ENCODE assay signal across 12 mouse cellular contexts in genomic region chr13:54211528-54212488, GRCm38 (mm10). TPM values are rescaled to one million over a fixed set of nuclear protein-coding genes. Genes with fewer than 3 reads are reported as not detected.
DNase-seq lines count a peak whose midpoint lies in the region; ATAC-seq lines count a peak whose summit lies in the region.
"Had no signal": no experiment of that assay in that cellular context is flagged by ENCODE, and none has a peak within 500 bp of the region (broad histone marks: within the 10 kb centered on the region; RNA-seq: fewer than 3 reads in every experiment).

No protein-coding gene starts in this region.

- 25% methylated on average over 10 of the region's 10 CpGs for WGBS in forebrain, embryonic 14.5 days
- 24% methylated on average over 10 of the region's 10 CpGs for WGBS in kidney, embryonic 16.5 days
- WGBS in neural tube, embryonic 14.5 days = 17% methylated on average over 10 of the region's 10 CpGs

- H3K9me3 ChIP-seq in forebrain, embryonic 14.5 days (replicated peaks; ENCODE audit: control insufficient read depth, low read length) = no peaks in the 10 kb centered on the region
- no peaks in the 10 kb centered on the region for H3K9me3 ChIP-seq in kidney, embryonic 16.5 days (ENCODE audit: low read length)
- H3K9me3 ChIP-seq in neural tube, embryonic 14.5 days (ENCODE audit: control insufficient read depth, low read length) = no peaks in the 10 kb centered on the region
- H3K9me3 ChIP-seq: embryonic facial prominence, embryonic 15.5 days; intestine, embryonic 15.5 days; liver, embryonic 12.5 days had no signal

- peaks cover 6% of the 10 kb centered on the region for H3K4me1 ChIP-seq in forebrain, embryonic 14.5 days (ENCODE audit: control insufficient read depth, insufficient read depth, low read length)
- peaks cover 8% of the 10 kb centered on the region; the same call in 1 of the 2 replicates for H3K4me1 ChIP-seq in kidney, embryonic 16.5 days (ENCODE audit: insufficient read depth, low read length)
- H3K4me1 ChIP-seq in neural tube, embryonic 14.5 days (ENCODE audit: control insufficient read depth, insufficient read depth, low read length) = peaks cover 14% of the 10 kb centered on the region
- H3K4me1 ChIP-seq: embryonic facial prominence, embryonic 15.5 days; intestine, embryonic 15.5 days; liver, embryonic 12.5 days had no signal

- peak; percentile 21 for DNase-seq in cerebellum, adult 9-11 months
- no peak for DNase-seq in cerebellum, adult 11 months
- peak; percentile 83 for DNase-seq in forebrain, embryonic 14.5 days (ENCODE audit: low spot score)
- DNase-seq in thymus, postnatal 10 days (ENCODE audit: low spot score in 2 of 2) = no peak
- no peak for DNase-seq in adrenal gland, adult 8-10 months
- DNase-seq in B cell, adult 2 months = no peak

- no peaks in the 10 kb centered on the region for H3K27me3 ChIP-seq in forebrain, embryonic 14.5 days (replicated peaks; ENCODE audit: control insufficient read depth, insufficient read depth, low read length)
- no peaks in the 10 kb centered on the region for H3K27me3 ChIP-seq in kidney, embryonic 16.5 days (ENCODE audit: insufficient read depth, low read length)
- no peaks in the 10 kb centered on the region for H3K27me3 ChIP-seq in neural tube, embryonic 14.5 days (ENCODE audit: control insufficient read depth, insufficient read depth, low read length)
- H3K27me3 ChIP-seq: embryonic facial prominence, embryonic 15.5 days; intestine, embryonic 15.5 days; liver, embryonic 12.5 days had no signal

- H3K9ac ChIP-seq in forebrain, embryonic 14.5 days (ENCODE audit: low read length) = no peak overlapping the region; the same call in 1 of the 2 replicates
- no peak overlapping the region for H3K9ac ChIP-seq in kidney, embryonic 16.5 days (replicated peaks; ENCODE audit: low read length)
- no peak overlapping the region for H3K9ac ChIP-seq in neural tube, embryonic 14.5 days (replicated peaks; ENCODE audit: low read depth, low read length)
- H3K9ac ChIP-seq: embryonic facial prominence, embryonic 15.5 days; intestine, embryonic 15.5 days; liver, embryonic 12.5 days had no signal

- ATAC-seq in forebrain, embryonic 14.5 days = peak; percentile 79
- peak; percentile 88 for ATAC-seq in kidney, embryonic 16.5 days (ENCODE audit: low FRiP score, low TSS enrichment)
- ATAC-seq in neural tube, embryonic 14.5 days (ENCODE audit: low read depth) = peak; percentile 91
- ATAC-seq: intestine, embryonic 15.5 days; liver, embryonic 12.5 days had no signal

- H3K4me2 ChIP-seq in forebrain, embryonic 14.5 days (ENCODE audit: low read length) = no peak overlapping the region
- no peak overlapping the region for H3K4me2 ChIP-seq in kidney, embryonic 16.5 days (replicated peaks; ENCODE audit: low read depth, low read length)
- H3K4me2 ChIP-seq in neural tube, embryonic 14.5 days (ENCODE audit: low read depth, low read length) = 0 out of 2 replicates have a peak overlapping the region, but pooled peaks have one; percentile 2
- H3K4me2 ChIP-seq: embryonic facial prominence, embryonic 15.5 days; intestine, embryonic 15.5 days; liver, embryonic 12.5 days had no signal

- no peak overlapping the region for H3K4me3 ChIP-seq in forebrain, embryonic 14.5 days (ENCODE audit: low read depth, low read length)
- H3K4me3 ChIP-seq in kidney, embryonic 16.5 days (ENCODE audit: low read length) = no peak overlapping the region
- no peak overlapping the region for H3K4me3 ChIP-seq in neural tube, embryonic 14.5 days (ENCODE audit: low read depth, low read length)
- H3K4me3 ChIP-seq: embryonic facial prominence, embryonic 15.5 days; intestine, embryonic 15.5 days; liver, embryonic 12.5 days; myocyte had no signal

- no peaks in the 10 kb centered on the region for H3K36me3 ChIP-seq in forebrain, embryonic 14.5 days (ENCODE audit: control insufficient read depth, insufficient read depth, low read length)
- H3K36me3 ChIP-seq in kidney, embryonic 16.5 days (ENCODE audit: insufficient read depth, low read length) = no peaks in the 10 kb centered on the region
- no peaks in the 10 kb centered on the region for H3K36me3 ChIP-seq in neural tube, embryonic 14.5 days (ENCODE audit: control insufficient read depth, insufficient read depth, low read length)
- H3K36me3 ChIP-seq: embryonic facial prominence, embryonic 15.5 days; intestine, embryonic 15.5 days; liver, embryonic 12.5 days had no signal

- H3K27ac ChIP-seq in forebrain, embryonic 14.5 days (ENCODE audit: low read depth, low read length) = peak overlapping the region; percentile 68
- H3K27ac ChIP-seq in kidney, embryonic 16.5 days (ENCODE audit: low read length) = peak overlapping the region; percentile 66
- H3K27ac ChIP-seq in neural tube, embryonic 14.5 days (ENCODE audit: low read depth, low read length) = peak overlapping the region; percentile 76
- H3K27ac ChIP-seq: embryonic facial prominence, embryonic 15.5 days; intestine, embryonic 15.5 days; liver, embryonic 12.5 days had no signal

RNA-seq across cellular contexts. Expression of gene Hrh2, which starts 19.9 kb away (rescaled TPM):
- polyA plus RNA-seq in forebrain, embryonic 14.5 days (2014; fragmentation: Nextera tagmentation; extraction: Ambion mirVana) = 0.42 and 0.48 TPM in 2 replicates
- polyA plus RNA-seq in kidney, embryonic 16.5 days (2015; fragmentation: Nextera tagmentation; extraction: Ambion mirVana) = 0.06 TPM in 1 of 2 replicates, not detected in the other
- polyA plus RNA-seq in neural tube, embryonic 14.5 days (2014; fragmentation: Nextera tagmentation; extraction: Ambion mirVana) = 0.50 and 0.52 TPM in 2 replicates
- total RNA-seq in adrenal gland, adult 8-10 months (2022) = under 1 TPM; 0.10 to 0.48 (median 0.34) TPM
- polyA plus RNA-seq: myocyte had no signal

Comparison
In these comparisons a context has a peak if more than half of its experiments do, and no peak if none do; other contexts are left out.
1. DNase-seq: peak in cerebellum, adult 9-11 months (single experiment) and forebrain, embryonic 14.5 days (single experiment); none in cerebellum, adult 11 months (single experiment), thymus, postnatal 10 days (0 of 2), adrenal gland, adult 8-10 months (single experiment) and B cell, adult 2 months (0 of 2).
2. Peak in every context shown above with its lines, with median percentiles within 50 percentile points of each other: ATAC-seq and H3K27ac ChIP-seq.